In the genomic region with DNA sequence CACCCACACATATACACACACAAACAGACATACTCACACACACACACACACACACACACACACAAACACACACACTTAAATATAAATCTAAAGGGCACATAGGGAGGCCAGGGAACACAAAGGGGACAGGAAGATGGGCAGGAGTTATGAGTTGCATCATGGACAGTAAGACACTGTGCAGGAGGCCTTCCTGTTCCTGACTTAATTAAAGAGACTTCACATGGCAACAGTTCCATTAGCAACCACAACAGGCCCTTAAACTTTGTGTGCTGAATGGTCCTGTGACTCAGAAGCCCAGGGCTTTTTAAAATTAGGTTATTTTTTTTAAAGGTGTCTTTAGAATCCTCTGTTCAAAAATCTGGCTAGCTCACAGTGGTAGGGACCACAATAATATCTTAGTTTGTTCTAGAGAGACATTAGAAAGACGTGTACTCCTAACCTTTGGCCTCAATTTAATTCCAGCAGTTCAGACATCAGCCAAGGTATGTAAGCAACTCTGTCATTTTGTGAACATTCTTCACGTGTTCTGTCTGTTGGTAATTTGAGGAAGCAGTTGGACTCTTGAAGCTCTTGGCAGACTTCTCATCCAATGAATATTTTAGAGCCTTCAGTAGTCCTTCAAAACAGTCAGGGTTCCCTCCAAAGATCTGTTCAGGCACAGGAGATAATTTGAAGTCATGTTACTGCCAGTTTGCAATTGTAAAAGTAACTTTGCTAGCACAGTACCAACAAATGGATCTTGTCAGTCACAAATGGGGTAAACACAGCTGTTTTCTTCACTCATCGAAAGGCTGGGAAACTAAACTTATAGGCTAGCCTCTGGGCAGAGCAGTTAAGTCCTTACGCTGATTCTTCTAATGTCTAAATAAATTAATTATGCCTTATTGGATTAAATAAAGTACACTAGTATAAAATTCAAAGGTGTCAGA, we compare ENCODE assay signal across 25 mouse cellular contexts.
DNase-seq lines count a peak whose midpoint lies in the region; ATAC-seq and TF ChIP-seq lines count a peak whose summit lies in the region.
"Had no signal": no experiment of that assay in that cellular context is flagged by ENCODE, and none has a peak within 500 bp of the region (broad histone marks: within the 10 kb centered on the region; RNA-seq: fewer than 3 reads in every experiment).

No protein-coding gene starts in this region.

- no peaks in the 10 kb centered on the region for H3K27me3 ChIP-seq in midbrain, embryonic 11.5 days (ENCODE audit: control insufficient read depth, insufficient read depth, low read length)
- H3K27me3 ChIP-seq in midbrain, embryonic 16.5 days (ENCODE audit: control insufficient read depth, insufficient read depth, low read depth, low read length) = no peaks in the 10 kb centered on the region
- H3K27me3 ChIP-seq: liver, embryonic 15.5 days; neural tube, embryonic 15.5 days; stomach, embryonic 15.5 days had no signal

- H3K4me3 ChIP-seq in midbrain, embryonic 11.5 days (ENCODE audit: low read depth, low read length) = no peak overlapping the region
- H3K4me3 ChIP-seq in midbrain, embryonic 16.5 days (ENCODE audit: low read depth, low read length) = no peak overlapping the region
- no peak overlapping the region for H3K4me3 ChIP-seq in left cerebral cortex, adult 2 months
- H3K4me3 ChIP-seq: forebrain, embryonic 10.5 days; limb, embryonic 10.5 days; liver, embryonic 15.5 days; midbrain, embryonic 10.5 days; neural tube, embryonic 15.5 days; stomach, embryonic 15.5 days had no signal

- no peaks in the 10 kb centered on the region for H3K9me3 ChIP-seq in midbrain, embryonic 11.5 days (ENCODE audit: control insufficient read depth, low read length)
- no peaks in the 10 kb centered on the region for H3K9me3 ChIP-seq in midbrain, embryonic 16.5 days (replicated peaks; ENCODE audit: control insufficient read depth, low read length, poor library complexity, severe bottlenecking)
- H3K9me3 ChIP-seq: forebrain, embryonic 10.5 days; limb, embryonic 10.5 days; liver, embryonic 15.5 days; midbrain, embryonic 10.5 days; neural tube, embryonic 15.5 days; stomach, embryonic 15.5 days had no signal

- no peak overlapping the region for H3K9ac ChIP-seq in midbrain, embryonic 11.5 days (ENCODE audit: low read length)
- H3K9ac ChIP-seq in midbrain, embryonic 16.5 days (ENCODE audit: low read depth, low read length) = no peak overlapping the region
- H3K9ac ChIP-seq: hindbrain, embryonic 14.5 days; liver, embryonic 15.5 days; neural tube, embryonic 15.5 days; stomach, embryonic 15.5 days had no signal

- peak; percentile 41 for DNase-seq in heart, adult 11 months
- DNase-seq in heart, postnatal 36 days = no peak
- DNase-seq in midbrain, embryonic 11.5 days (ENCODE audit: low spot score, missing footprints) = peak; percentile 60
- DNase-seq in NIH3T3 (ENCODE audit: low read depth) = peak; percentile 12
- no peak for DNase-seq in left cerebral cortex, adult 2 months (ENCODE audit: extremely low spot score in 1 of 2, low spot score in 2 of 2)
- DNase-seq in layer of hippocampus, postnatal 25 days (ENCODE audit: extremely low spot score in 1 of 2, low spot score in 1 of 2) = no peak
- DNase-seq: adrenal gland, adult 8-10 months; cerebellum, adult 8-10 months; gastrocnemius, postnatal 25 days; kidney, postnatal 10 days; liver; right cerebral cortex, adult 18-20 months; right cerebral cortex, postnatal 4 days; thymus, postnatal 36 days had no signal

- ATAC-seq in midbrain, embryonic 11.5 days (ENCODE audit: low FRiP score) = no peak
- ATAC-seq in midbrain, embryonic 16.5 days = no peak
- ATAC-seq: activated CD4-positive, CD25-positive, alpha-beta regulatory T cell, adult 4 months; inflammation-experienced regulatory T-cells, adult 6 months had no signal

- no peaks in the 10 kb centered on the region for H3K36me3 ChIP-seq in midbrain, embryonic 11.5 days (ENCODE audit: control insufficient read depth, insufficient read depth, low read length)
- no peaks in the 10 kb centered on the region for H3K36me3 ChIP-seq in midbrain, embryonic 16.5 days (ENCODE audit: control insufficient read depth, insufficient read depth, low read length)
- H3K36me3 ChIP-seq: forebrain, embryonic 10.5 days; limb, embryonic 10.5 days; liver, embryonic 15.5 days; midbrain, embryonic 10.5 days; neural tube, embryonic 15.5 days; stomach, embryonic 15.5 days had no signal

- no peak overlapping the region for H3K4me2 ChIP-seq in midbrain, embryonic 11.5 days
- no peak overlapping the region for H3K4me2 ChIP-seq in midbrain, embryonic 16.5 days (ENCODE audit: low read length)
- H3K4me2 ChIP-seq: hindbrain, embryonic 14.5 days; liver, embryonic 15.5 days; neural tube, embryonic 15.5 days; stomach, embryonic 15.5 days had no signal

- intact Hi-C loops in heart, postnatal 36 days (cut with DNase I) = no loop called here
- intact Hi-C loops in left cerebral cortex, adult 2 months (cut with DNase I) = no loop called here

- no peaks in the 10 kb centered on the region for H3K4me1 ChIP-seq in midbrain, embryonic 11.5 days (ENCODE audit: control insufficient read depth, insufficient read depth, low read length)
- no peaks in the 10 kb centered on the region for H3K4me1 ChIP-seq in midbrain, embryonic 16.5 days (ENCODE audit: control insufficient read depth, insufficient read depth, low read length)
- H3K4me1 ChIP-seq: forebrain, embryonic 10.5 days; limb, embryonic 10.5 days; liver, embryonic 15.5 days; midbrain, embryonic 10.5 days; neural tube, embryonic 15.5 days; stomach, embryonic 15.5 days had no signal

- WGBS in midbrain, embryonic 11.5 days = 75% methylated on average over 4 of the region's 4 CpGs
- WGBS in midbrain, embryonic 16.5 days = 77% methylated on average over 4 of the region's 4 CpGs

- H3K27ac ChIP-seq in midbrain, embryonic 11.5 days (ENCODE audit: low read depth, low read length) = no peak overlapping the region
- no peak overlapping the region for H3K27ac ChIP-seq in midbrain, embryonic 16.5 days (ENCODE audit: low read length)
- no peak overlapping the region for H3K27ac ChIP-seq in left cerebral cortex, adult 2 months
- H3K27ac ChIP-seq: forebrain, embryonic 10.5 days; hindbrain, embryonic 14.5 days; limb, embryonic 10.5 days; liver, embryonic 15.5 days; macrophage; midbrain, embryonic 10.5 days; neural tube, embryonic 15.5 days; stomach, embryonic 15.5 days had no signal

- no peak for TF ChIP-seq CTCF in left cerebral cortex, adult 2 months (IDR thresholded peaks at IDR 0.05)

Comparison
In these comparisons a context has a peak if more than half of its experiments do, and no peak if none do; other contexts are left out.
1. DNase-seq: peak in heart, adult 11 months (single experiment), midbrain, embryonic 11.5 days (single experiment) and NIH3T3 (single experiment); none in heart, postnatal 36 days (0 of 2), left cerebral cortex, adult 2 months (0 of 2) and layer of hippocampus, postnatal 25 days (0 of 2).